Mouse (Mus musculus) E14TG2a.4 (cell line): ENCODE measurements around the gene Gjb4.

ENCODE experiments used
- H3K27me3 ChIP-seq: 2 replicates; pipeline ENCODE4 v1.6.1; 2014; ENCODE audit warnings: low read length, control low read depth; ENCODE audit not compliant: insufficient read depth
- H3K36me3 ChIP-seq: 2 replicates; pipeline ENCODE4 v1.6.1; 2014; ENCODE audit warnings: low read length, control low read depth; ENCODE audit not compliant: insufficient read depth
- H3K4me1 ChIP-seq: replicated peaks from 2 replicates; pipeline ENCODE4 v1.6.1; 2014; ENCODE audit warnings: low read depth, low read length, control low read depth
- H3K4me3 ChIP-seq: replicated peaks from 2 replicates; pipeline ENCODE4 v1.5.1; 2014; ENCODE audit warnings: mild to moderate bottlenecking, low read length
- H3K9me3 ChIP-seq: 2 replicates; pipeline ENCODE4 v1.6.1; 2014; ENCODE audit warnings: low read length, control low read depth
- CTCF ChIP-seq: conservative IDR thresholded peaks from 2 replicates; pipeline ENCODE4 v1.5.1; 2014; ENCODE audit warnings: low read length
- NANOG ChIP-seq: IDR thresholded peaks from 2 replicates; pipeline ENCODE4 v1.6.1; 2014; ENCODE audit warnings: borderline replicate concordance, low read length, mixed read lengths
- POU5F1 ChIP-seq: IDR thresholded peaks from 2 replicates; pipeline ENCODE4 v1.6.1; 2014; ENCODE audit warnings: low read length, borderline replicate concordance

Gene Gjb4

GRCm38 (mm10) chr4:127334870-127335504, 18.9 kb downstream of the Gjb4 start:
- Histone ChIP-seq H3K9me3 (no peaks in the 10 kb centered on the region), H3K4me3 (peak overlapping the region; percentile 23; the same call in 1 of the 2 replicates), H3K36me3 (peaks cover 4% of the 10 kb centered on the region), H3K27me3 (peaks cover 4% of the 10 kb centered on the region; the same call in 1 of the 2 replicates), H3K4me1 (peaks cover 94% of the 10 kb centered on the region)
- no peak for TF ChIP-seq POU5F1
- no peak for TF ChIP-seq CTCF
- TF ChIP-seq NANOG = no peak

GRCm38 (mm10) chr4:127331171-127331570, 22.7 kb downstream of the Gjb4 start:
- TF ChIP-seq NANOG (no peak), CTCF (no peak), POU5F1 (no peak)
- peaks cover 94% of the 10 kb centered on the region for H3K4me1 ChIP-seq
- H3K9me3 ChIP-seq = no peaks in the 10 kb centered on the region
- peak overlapping the region; percentile 86 for H3K4me3 ChIP-seq
- H3K27me3 ChIP-seq = peaks cover 4% of the 10 kb centered on the region; the same call in 1 of the 2 replicates
- peaks cover 22% of the 10 kb centered on the region for H3K36me3 ChIP-seq

- Histone ChIP-seq H3K36me3 (peaks cover 30% of the 10 kb centered on the region), H3K4me1 (peaks cover 94% of the 10 kb centered on the region), H3K4me3 (peak within 1 kb of the TSS; percentile 86), H3K9me3 (no peaks in the 10 kb centered on the region), H3K27me3 (peaks cover 4% of the 10 kb centered on the region; the same call in 1 of the 2 replicates)
- TF ChIP-seq CTCF (no peak), NANOG (no peak), POU5F1 (no peak)
Observed at GRCm38 (mm10) chr4:127330181-127331100, 23.4 kb downstream of the Gjb4 start, which contains the start of gene Gjb3. Gjb3 (minus strand) TSS chr4:127330844.

GRCm38 (mm10) chr4:127329751-127330150, 24.1 kb downstream of the Gjb4 start:
- TF ChIP-seq POU5F1 = no peak
- TF ChIP-seq CTCF = no peak
- no peak for TF ChIP-seq NANOG
- Histone ChIP-seq H3K4me1 (peaks cover 93% of the 10 kb centered on the region), H3K9me3 (no peaks in the 10 kb centered on the region), H3K4me3 (peak overlapping the region; percentile 86), H3K27me3 (peaks cover 4% of the 10 kb centered on the region; the same call in 1 of the 2 replicates), H3K36me3 (peaks cover 35% of the 10 kb centered on the region)

GRCm38 (mm10) chr4:127329046-127329445, 24.8 kb downstream of the Gjb4 start:
- H3K9me3 ChIP-seq = no peaks in the 10 kb centered on the region
- peak; percentile 48; the same call in 1 of the 2 replicates for TF ChIP-seq NANOG
- no peak for TF ChIP-seq CTCF
- H3K4me1 ChIP-seq = peaks cover 92% of the 10 kb centered on the region
- peaks cover 42% of the 10 kb centered on the region for H3K36me3 ChIP-seq
- peaks cover 4% of the 10 kb centered on the region; the same call in 1 of the 2 replicates for H3K27me3 ChIP-seq
- peak overlapping the region; percentile 86 for H3K4me3 ChIP-seq

- TF ChIP-seq NANOG (no peak), POU5F1 (no peak), CTCF (no peak)
- H3K36me3 ChIP-seq = peaks cover 45% of the 10 kb centered on the region
- peak overlapping the region; percentile 86 for H3K4me3 ChIP-seq
- no peaks in the 10 kb centered on the region for H3K9me3 ChIP-seq
- peaks cover 4% of the 10 kb centered on the region; the same call in 1 of the 2 replicates for H3K27me3 ChIP-seq
- H3K4me1 ChIP-seq = peaks cover 93% of the 10 kb centered on the region
Observed at GRCm38 (mm10) chr4:127328378-127328777, 25.5 kb downstream of the Gjb4 start.

- Histone ChIP-seq H3K9me3 (no peaks in the 10 kb centered on the region), H3K27me3 (peaks cover 4% of the 10 kb centered on the region; the same call in 1 of the 2 replicates), H3K36me3 (peaks cover 51% of the 10 kb centered on the region), H3K4me3 (peak overlapping the region; percentile 86), H3K4me1 (peaks cover 92% of the 10 kb centered on the region)
- TF ChIP-seq POU5F1 (no peak), CTCF (no peak), NANOG (no peak)
Observed at GRCm38 (mm10) chr4:127327749-127328148, 26.1 kb downstream of the Gjb4 start.

GRCm38 (mm10) chr4:127327258-127327657, 26.6 kb downstream of the Gjb4 start:
- Histone ChIP-seq H3K27me3 (peaks cover 4% of the 10 kb centered on the region; the same call in 1 of the 2 replicates), H3K4me1 (peaks cover 89% of the 10 kb centered on the region), H3K9me3 (no peaks in the 10 kb centered on the region), H3K36me3 (peaks cover 52% of the 10 kb centered on the region), H3K4me3 (peak overlapping the region; percentile 86)
- no peak for TF ChIP-seq CTCF
- no peak for TF ChIP-seq NANOG

GRCm38 (mm10) chr4:127325276-127325675, 28.6 kb downstream of the Gjb4 start:
- H3K4me1 ChIP-seq = peaks cover 82% of the 10 kb centered on the region
- TF ChIP-seq CTCF (no peak), POU5F1 (no peak), NANOG (no peak)
- H3K9me3 ChIP-seq = no peaks in the 10 kb centered on the region
- no peaks in the 10 kb centered on the region for H3K27me3 ChIP-seq
- H3K4me3 ChIP-seq = peak overlapping the region; percentile 86
- peaks cover 63% of the 10 kb centered on the region for H3K36me3 ChIP-seq
